Mouse (Mus musculus): Measurements from ENCODE around the gene Ovol1. TPM values are rescaled to one million over a fixed set of nuclear protein-coding genes. Genes with fewer than 3 reads are reported as not detected.

Ovol1 gene
- polyA plus RNA-seq (2012; rRNA removed): 2.4 and 3.5 TPM in 2 replicates

GRCm38 (mm10) chr19:5560457-5561041 lies at the start of gene Ovol1:
TSS of gene Ovol1 (minus strand) at chr19:5560646.
- no peak for DNase-seq (ENCODE audit: low read depth)

GRCm38 (mm10) chr19:5609547-5610404 lies 49.3 kb upstream of the Ovol1 start, which contains the start of gene Kat5:
TSS of gene Kat5 (minus strand) at chr19:5610237.
- peak; percentile 49 for DNase-seq (ENCODE audit: low read depth)

- no peak for DNase-seq (ENCODE audit: low read depth)
Observed at GRCm38 (mm10) chr19:5609171-5609546, 48.7 kb upstream of the Ovol1 start.

- no peak for DNase-seq (ENCODE audit: low read depth)
Observed at GRCm38 (mm10) chr19:5608707-5609106, 48.3 kb upstream of the Ovol1 start.

- DNase-seq (ENCODE audit: low read depth): no peak
Observed at GRCm38 (mm10) chr19:5607705-5608410, 47.4 kb upstream of the Ovol1 start.

- DNase-seq (ENCODE audit: low read depth): no peak
Observed at GRCm38 (mm10) chr19:5606196-5606595, 45.8 kb upstream of the Ovol1 start.

- no peak for DNase-seq (ENCODE audit: low read depth)
Observed at GRCm38 (mm10) chr19:5605126-5605525, 44.7 kb upstream of the Ovol1 start.

GRCm38 (mm10) chr19:5603664-5604063 lies 43.2 kb upstream of the Ovol1 start:
- no peak for DNase-seq (ENCODE audit: low read depth)

- DNase-seq (ENCODE audit: low read depth): no peak
Observed at GRCm38 (mm10) chr19:5601752-5602541, 41.5 kb upstream of the Ovol1 start, which contains the start of gene Rnaseh2c. TSS of gene Rnaseh2c (plus strand) at chr19:5601873.

- DNase-seq (ENCODE audit: low read depth): no peak
Observed at GRCm38 (mm10) chr19:5599224-5599623, 38.8 kb upstream of the Ovol1 start.

- no peak for DNase-seq (ENCODE audit: low read depth)
Observed at GRCm38 (mm10) chr19:5591888-5592287, 31.4 kb upstream of the Ovol1 start.

- no peak for DNase-seq (ENCODE audit: low read depth)
Observed at GRCm38 (mm10) chr19:5589159-5589558, 28.7 kb upstream of the Ovol1 start.

GRCm38 (mm10) chr19:5581995-5582394 lies 21.5 kb upstream of the Ovol1 start:
- no peak for DNase-seq (ENCODE audit: low read depth)

GRCm38 (mm10) chr19:5580776-5581175 lies 20.3 kb upstream of the Ovol1 start:
- no peak for DNase-seq (ENCODE audit: low read depth)

- no peak for DNase-seq (ENCODE audit: low read depth)
Observed at GRCm38 (mm10) chr19:5579971-5580370, 19.5 kb upstream of the Ovol1 start.

- no peak for DNase-seq (ENCODE audit: low read depth)
Observed at GRCm38 (mm10) chr19:5575336-5575735, 14.9 kb upstream of the Ovol1 start.

- peak; percentile 94 for DNase-seq (ENCODE audit: low read depth)
Observed at GRCm38 (mm10) chr19:5572331-5573125, 12.1 kb upstream of the Ovol1 start.

GRCm38 (mm10) chr19:5571831-5572230 lies 11.4 kb upstream of the Ovol1 start:
- DNase-seq (ENCODE audit: low read depth): no peak

- DNase-seq (ENCODE audit: low read depth): no peak
Observed at GRCm38 (mm10) chr19:5570353-5571246, 10.2 kb upstream of the Ovol1 start.

- DNase-seq (ENCODE audit: low read depth): no peak
Observed at GRCm38 (mm10) chr19:5569521-5569920, 9.1 kb upstream of the Ovol1 start.

Measured in gonadal fat pad, adult 2 months (tissue).